Mouse (Mus musculus) lung, embryonic 16.5 days (tissue): ENCODE data around the gene Notch4. TPM values are rescaled to one million over a fixed set of nuclear protein-coding genes. Genes with fewer than 3 reads are reported as not detected.
A peak's percentile ranks its signal among the peaks of the same experiment; 100 is the strongest.

Experiments used
- ATAC-seq: fragments of 200-750 bp; cut with Nextera tagmentation; 2 replicates; pipeline ENCODE4 v1.8.0; 2017; ENCODE audit warnings: low read depth, mild to moderate bottlenecking, moderate library complexity
- H3K27ac ChIP-seq: fragments of 300-500 bp; sonication (generic); 2 replicates; pipeline ENCODE4 v1.5.1; 2014; ENCODE audit warnings: mild to moderate bottlenecking, control low read depth, low read length
- H3K27me3 ChIP-seq: fragments of 300-500 bp; sonication (generic); 2 replicates; pipeline ENCODE4 v1.6.1; 2014; ENCODE audit warnings: low read depth, low read length, mixed read lengths; ENCODE audit not compliant: control insufficient read depth, insufficient read depth
- H3K36me3 ChIP-seq: fragments of 300-500 bp; sonication (generic); 2 replicates; pipeline ENCODE4 v1.6.1; 2014; ENCODE audit warnings: low read length; ENCODE audit not compliant: control insufficient read depth, insufficient read depth
- H3K4me1 ChIP-seq: fragments of 300-500 bp; sonication (generic); replicated peaks from 2 replicates; pipeline ENCODE4 v1.6.1; 2014; ENCODE audit warnings: low read length, mixed read lengths; ENCODE audit not compliant: control insufficient read depth, insufficient read depth
- H3K4me2 ChIP-seq: fragments of 300-500 bp; sonication (generic); 2 replicates; pipeline ENCODE4 v1.6.1; 2014; ENCODE audit warnings: low read depth, low read length, control low read depth
- H3K4me3 ChIP-seq: fragments of 300-500 bp; sonication (generic); 2 replicates; pipeline ENCODE4 v1.5.1; 2014; ENCODE audit warnings: mild to moderate bottlenecking, low read length, control low read depth
- H3K9ac ChIP-seq: fragments of 300-500 bp; sonication (generic); 2 replicates; pipeline ENCODE4 v1.6.1; 2014; ENCODE audit warnings: low read length, control low read depth
- H3K9me3 ChIP-seq: fragments of 300-500 bp; sonication (generic); 2 replicates; pipeline ENCODE4 v1.6.1; 2016; ENCODE audit warnings: low read length; ENCODE audit not compliant: control insufficient read depth
- WGBS: fragments of 180-500 bp; shearing (Covaris S2); extraction: QIAGEN DNeasy Blood & Tissue Kit; methylation state at CpG from one replicate; pipeline ENCODE4 v1.1.7; 2014; 5-methylcytosine and 5-hydroxymethylcytosine counted together
- polyA plus RNA-seq: library from polyadenylated mRNA; unstranded; fragments of >200 nt; fragmentation: Nextera tagmentation; extraction: Ambion mirVana; gene quantifications from 2 replicates; pipeline ENCODE4 v1.2.1, GENCODE M21; 2015

Gene Notch4
- polyA plus RNA-seq, 1 experiment from 2014 or later: 10.2 TPM

GRCm38 (mm10) chr17:34607997-34608396 is 43.9 kb downstream of the Notch4 start:
- H3K4me1 ChIP-seq: peaks cover 21% of the 10 kb centered on the region
- no peak overlapping the region for H3K4me2 ChIP-seq
- H3K27me3 ChIP-seq: no peaks in the 10 kb centered on the region
- no peaks in the 10 kb centered on the region for H3K9me3 ChIP-seq
- ATAC-seq: no peak
- no peak overlapping the region for H3K4me3 ChIP-seq
- H3K36me3 ChIP-seq: peaks cover 12% of the 10 kb centered on the region
- H3K9ac ChIP-seq: 0 out of 2 replicates have a peak overlapping the region, but pooled peaks have one; percentile 3
- no peak overlapping the region for H3K27ac ChIP-seq
- WGBS: 73% methylated on average over 7 of the region's 7 CpGs

GRCm38 (mm10) chr17:34611050-34611449 is 47.0 kb downstream of the Notch4 start:
- no peak overlapping the region for H3K27ac ChIP-seq
- H3K4me1 ChIP-seq: peaks cover 13% of the 10 kb centered on the region
- no peak overlapping the region for H3K4me3 ChIP-seq
- ATAC-seq: no peak
- H3K27me3 ChIP-seq: no peaks in the 10 kb centered on the region
- H3K36me3 ChIP-seq: peaks cover 17% of the 10 kb centered on the region
- no peaks in the 10 kb centered on the region for H3K9me3 ChIP-seq
- 89% methylated on average over 8 of the region's 8 CpGs for WGBS
- no peak overlapping the region for H3K4me2 ChIP-seq
- no peak overlapping the region for H3K9ac ChIP-seq

GRCm38 (mm10) chr17:34613054-34613645 is 49.1 kb downstream of the Notch4 start:
- Histone ChIP-seq H3K9me3 (no peaks in the 10 kb centered on the region), H3K27me3 (no peaks in the 10 kb centered on the region), H3K4me2 (no peak overlapping the region), H3K9ac (no peak overlapping the region), H3K36me3 (peaks cover 19% of the 10 kb centered on the region), H3K27ac (no peak overlapping the region), H3K4me1 (peaks cover 3% of the 10 kb centered on the region; the same call in 1 of the 2 replicates), H3K4me3 (no peak overlapping the region)
- 80% methylated on average over 11 of the region's 11 CpGs for WGBS
- no peak for ATAC-seq

GRCm38 (mm10) chr17:34613830-34614229 is 49.8 kb downstream of the Notch4 start:
- Histone ChIP-seq H3K36me3 (peaks cover 19% of the 10 kb centered on the region), H3K4me3 (no peak overlapping the region), H3K9ac (no peak overlapping the region), H3K9me3 (no peaks in the 10 kb centered on the region), H3K4me1 (no peaks in the 10 kb centered on the region; the same call in 1 of the 2 replicates), H3K27me3 (no peaks in the 10 kb centered on the region), H3K4me2 (no peak overlapping the region), H3K27ac (no peak overlapping the region)
- whole genome bisulfite sequencing: 85% methylated on average over 10 of the region's 10 CpGs
- no peak for ATAC-seq

GRCm38 (mm10) chr17:34615871-34616270 is 51.8 kb downstream of the Notch4 start, which contains the start of gene Egfl8:
TSS of gene Egfl8 (minus strand) at chr17:34615971.
- H3K27me3 ChIP-seq: no peaks in the 10 kb centered on the region
- H3K4me3 ChIP-seq: no peak within 1 kb of the TSS
- no peak within 1 kb of the TSS for H3K4me2 ChIP-seq
- H3K9ac ChIP-seq: no peak within 1 kb of the TSS
- H3K27ac ChIP-seq: 0 out of 2 replicates have a peak within 1 kb of the TSS, but pooled peaks have one; percentile 24
- H3K4me1 ChIP-seq: no peaks in the 10 kb centered on the region
- H3K9me3 ChIP-seq: no peaks in the 10 kb centered on the region
- peaks cover 19% of the 10 kb centered on the region for H3K36me3 ChIP-seq
- WGBS: 69% methylated on average over 6 of the region's 6 CpGs
- no peak for ATAC-seq

GRCm38 (mm10) chr17:34618999-34619398 is 54.9 kb downstream of the Notch4 start:
- no peak overlapping the region for H3K27ac ChIP-seq

GRCm38 (mm10) chr17:34621006-34621405 is 56.9 kb downstream of the Notch4 start:
- peaks cover 9% of the 10 kb centered on the region; the same call in 1 of the 2 replicates for H3K36me3 ChIP-seq
- no peak overlapping the region for H3K4me2 ChIP-seq
- H3K27me3 ChIP-seq: peaks cover 3% of the 10 kb centered on the region; the same call in 1 of the 2 replicates
- no peak overlapping the region for H3K4me3 ChIP-seq
- no peak overlapping the region for H3K9ac ChIP-seq
- ATAC-seq: no peak
- H3K4me1 ChIP-seq: peaks cover under 1% of the 10 kb centered on the region; the same call in 1 of the 2 replicates
- H3K9me3 ChIP-seq: no peaks in the 10 kb centered on the region
- 57% methylated on average over 8 of the region's 8 CpGs for WGBS
- H3K27ac ChIP-seq: no peak overlapping the region

More at GRCm38 (mm10) chr17:34618999-34619398, 54.9 kb downstream of the Notch4 start:
- Histone ChIP-seq H3K4me1 (no peaks in the 10 kb centered on the region), H3K4me2 (no peak overlapping the region), H3K4me3 (no peak overlapping the region), H3K9ac (no peak overlapping the region), H3K27me3 (no peaks in the 10 kb centered on the region), H3K36me3 (peaks cover 8% of the 10 kb centered on the region; the same call in 1 of the 2 replicates), H3K9me3 (no peaks in the 10 kb centered on the region)
- no peak for ATAC-seq
- 20% methylated on average over 6 of the region's 6 CpGs for WGBS

GRCm38 (mm10) chr17:34623161-34623560 is 59.1 kb downstream of the Notch4 start:
- peaks cover 12% of the 10 kb centered on the region for H3K4me1 ChIP-seq
- H3K9me3 ChIP-seq: no peaks in the 10 kb centered on the region
- peaks cover 3% of the 10 kb centered on the region; the same call in 1 of the 2 replicates for H3K27me3 ChIP-seq
- H3K4me3 ChIP-seq: no peak overlapping the region
- H3K27ac ChIP-seq: no peak overlapping the region
- no peak overlapping the region for H3K4me2 ChIP-seq
- peaks cover 7% of the 10 kb centered on the region; the same call in 1 of the 2 replicates for H3K36me3 ChIP-seq
- 78% methylated on average over 9 of the region's 9 CpGs for WGBS
- no peak for ATAC-seq
- H3K9ac ChIP-seq: no peak overlapping the region

- peaks cover 7% of the 10 kb centered on the region; the same call in 1 of the 2 replicates for H3K36me3 ChIP-seq
- 89% methylated on average over 3 of the region's 3 CpGs for whole genome bisulfite sequencing
These were observed 60.9 kb downstream of the Notch4 start for GRCm38 (mm10) chr17:34624981-34625380.

More at GRCm38 (mm10) chr17:34624981-34625380, 60.9 kb downstream of the Notch4 start:
- Histone ChIP-seq H3K4me2 (no peak overlapping the region), H3K27ac (no peak overlapping the region), H3K27me3 (peaks cover 11% of the 10 kb centered on the region), H3K4me1 (peaks cover 19% of the 10 kb centered on the region), H3K9ac (no peak overlapping the region), H3K9me3 (no peaks in the 10 kb centered on the region), H3K4me3 (no peak overlapping the region)
- no peak for ATAC-seq
